8 mouse cellular contexts compared by ENCODE assay signal in the genomic region with DNA sequence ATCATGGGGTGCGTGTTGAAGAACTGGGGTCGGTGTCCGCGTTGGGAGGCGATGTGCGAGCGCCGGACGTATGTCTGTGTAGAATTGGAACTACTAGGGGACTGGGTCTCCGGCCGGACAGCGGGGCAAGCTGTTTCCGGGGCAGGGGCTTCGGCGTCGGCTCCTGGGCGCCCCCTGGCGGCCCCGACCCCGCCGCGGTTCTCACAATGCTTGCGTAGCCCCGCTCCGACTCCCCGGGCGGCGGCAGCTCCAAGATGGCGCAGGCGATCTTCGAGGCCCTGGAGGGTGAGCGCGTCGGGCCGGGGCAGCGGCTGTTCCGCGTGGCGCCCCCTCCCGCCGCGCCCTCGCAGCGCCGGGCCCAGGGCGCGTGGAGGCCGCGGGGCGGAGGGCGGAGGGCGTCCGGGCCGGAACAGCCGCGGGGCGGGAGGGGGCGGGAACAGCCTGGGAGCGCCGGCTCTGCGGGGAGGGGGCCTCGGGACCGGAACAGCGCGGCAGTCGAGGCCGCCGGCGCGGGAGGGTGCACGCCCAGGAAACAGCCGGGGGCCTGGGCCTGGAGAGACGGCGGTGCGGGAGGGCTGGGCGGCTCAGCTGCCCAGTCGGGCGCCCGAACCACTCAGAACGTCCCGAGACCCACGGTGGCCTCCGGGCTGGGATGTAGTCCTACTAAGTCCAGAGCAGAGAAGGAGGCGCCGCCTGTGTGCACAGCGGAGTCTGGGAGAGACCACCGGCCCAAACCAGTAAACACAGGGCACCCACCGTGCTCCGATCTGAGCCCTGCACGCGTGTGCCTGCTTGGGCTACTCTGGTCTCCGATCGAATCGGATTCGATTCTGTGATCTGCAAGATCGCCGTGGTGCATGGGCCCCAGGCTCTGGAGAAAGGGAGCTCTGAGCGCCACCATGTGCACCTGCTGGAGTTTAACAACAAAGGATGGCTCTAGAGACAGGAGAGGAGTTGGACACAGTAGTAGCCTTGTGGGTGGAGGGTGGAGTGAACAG. TPM values are rescaled to one million over a fixed set of nuclear protein-coding genes. Genes with fewer than 3 reads are reported as not detected.
A peak's percentile ranks its signal among the peaks of the same experiment; 100 is the strongest.
DNase-seq lines count a peak whose midpoint lies in the region; ATAC-seq lines count a peak whose summit lies in the region.

A gene (plus strand): TSS at position 180 of the 998 bp plus-strand sequence.
A gene (minus strand): TSS at position 320 of the 998 bp plus-strand sequence.

- peak within 1 kb of the TSS; percentile 99 for H3K27ac ChIP-seq in intestine, embryonic 16.5 days (ENCODE audit: low read length)
- H3K27ac ChIP-seq in midbrain, embryonic 11.5 days (ENCODE audit: low read depth, low read length), result peak within 1 kb of the TSS; percentile 93

- H3K4me3 ChIP-seq in intestine, embryonic 16.5 days (ENCODE audit: low read length), result peak within 1 kb of the TSS; percentile 65
- H3K4me3 ChIP-seq in midbrain, embryonic 11.5 days (ENCODE audit: low read depth, low read length), result peak within 1 kb of the TSS; percentile 42

- peak; percentile 97 for ATAC-seq in intestine, embryonic 16.5 days
- ATAC-seq in midbrain, embryonic 11.5 days (ENCODE audit: low FRiP score), result peak; percentile 95

- DNase-seq in adrenal gland, postnatal 10 days, result peak; percentile 94
- peak; percentile 95 for DNase-seq in embryo, embryonic 9.5 days (ENCODE audit: extremely low spot score)
- DNase-seq in gastrocnemius, postnatal 4 days (ENCODE audit: low spot score in 2 of 2), result peak; percentile 82 to 91
- peak; percentile 95 for DNase-seq in left cerebral cortex, postnatal 4 days
- peak; percentile 100 for DNase-seq in midbrain, embryonic 11.5 days (ENCODE audit: low spot score, missing footprints)
- peak; percentile 90 for DNase-seq in right cerebral cortex, postnatal 4 days
- peak; percentile 92 for DNase-seq in yolk sac, embryonic 10.5 days (ENCODE audit: low spot score)

- peak within 1 kb of the TSS; percentile 83 for H3K4me2 ChIP-seq in intestine, embryonic 16.5 days (ENCODE audit: low read depth, low read length)
- H3K4me2 ChIP-seq in midbrain, embryonic 11.5 days, result peak within 1 kb of the TSS; percentile 60

- H3K9me3 ChIP-seq in intestine, embryonic 16.5 days (ENCODE audit: control insufficient read depth, low read length), result no peaks in the 10 kb centered on the region
- no peaks in the 10 kb centered on the region for H3K9me3 ChIP-seq in midbrain, embryonic 11.5 days (ENCODE audit: control insufficient read depth, low read length)

- H3K27me3 ChIP-seq in intestine, embryonic 16.5 days (replicated peaks; ENCODE audit: control insufficient read depth, insufficient read depth, low read length), result no peaks in the 10 kb centered on the region
- no peaks in the 10 kb centered on the region for H3K27me3 ChIP-seq in midbrain, embryonic 11.5 days (ENCODE audit: control insufficient read depth, insufficient read depth, low read length)

- WGBS in intestine, embryonic 16.5 days, result under 1% methylated on average over 82 of the region's 98 CpGs
- under 1% methylated on average over 91 of the region's 98 CpGs for WGBS in midbrain, embryonic 11.5 days

- peak within 1 kb of the TSS; percentile 91 for H3K9ac ChIP-seq in intestine, embryonic 16.5 days (ENCODE audit: low read depth, low read length)
- peak within 1 kb of the TSS; percentile 81 for H3K9ac ChIP-seq in midbrain, embryonic 11.5 days (ENCODE audit: low read length)

- intact Hi-C loops in left cerebral cortex, postnatal 4 days (cut with DNase I), result loop anchor here (5.0 kb wide), 1 partner anchor 201 kb away; no protein-coding TSS in a partner anchor

- peaks cover 17% of the 10 kb centered on the region for H3K4me1 ChIP-seq in intestine, embryonic 16.5 days (ENCODE audit: control insufficient read depth, insufficient read depth, low read length)
- H3K4me1 ChIP-seq in midbrain, embryonic 11.5 days (ENCODE audit: control insufficient read depth, insufficient read depth, low read length), result peaks cover 10% of the 10 kb centered on the region

- H3K36me3 ChIP-seq in intestine, embryonic 16.5 days (ENCODE audit: control insufficient read depth, insufficient read depth, low read length), result no peaks in the 10 kb centered on the region
- H3K36me3 ChIP-seq in midbrain, embryonic 11.5 days (ENCODE audit: control insufficient read depth, insufficient read depth, low read length), result no peaks in the 10 kb centered on the region

RNA-seq across cellular contexts. Expression of the first gene that starts in this region (rescaled TPM):
- 1 to 10 TPM; 2.5 to 2.7 TPM for total RNA-seq in adrenal gland, postnatal 10 days (2021)
- 1 to 10 TPM; 2.5 to 2.6 TPM for total RNA-seq in gastrocnemius, postnatal 4 days (2021)
- polyA plus RNA-seq in intestine, embryonic 16.5 days (2015; fragmentation: Nextera tagmentation; extraction: Ambion mirVana), result 0.53 and 0.55 TPM in 2 replicates
- 10 to 100 TPM; 17.5 to 18.2 TPM for total RNA-seq in left cerebral cortex, postnatal 4 days (2021)
- 0.92 and 1.2 TPM in 2 replicates for polyA plus RNA-seq in midbrain, embryonic 11.5 days (2014; fragmentation: Nextera tagmentation; extraction: Ambion mirVana)

RNA-seq across cellular contexts. Expression of the second gene that starts in this region (rescaled TPM):
- not detected for total RNA-seq in adrenal gland, postnatal 10 days (2021)
- under 1 TPM; 0.60 to 0.83 TPM for total RNA-seq in gastrocnemius, postnatal 4 days (2021)
- not detected in 2 replicates for polyA plus RNA-seq in intestine, embryonic 16.5 days (2015; fragmentation: Nextera tagmentation; extraction: Ambion mirVana)
- not detected for total RNA-seq in left cerebral cortex, postnatal 4 days (2021)
- polyA plus RNA-seq in midbrain, embryonic 11.5 days (2014; fragmentation: Nextera tagmentation; extraction: Ambion mirVana), result 0.60 and 1.1 TPM in 2 replicates

Comparison
In these comparisons a context has a peak if more than half of its experiments do, and no peak if none do; other contexts are left out.
1. Peak in every context shown above with its lines: DNase-seq, ATAC-seq, H3K4me3 ChIP-seq and H3K27ac ChIP-seq.
2. RNA of the first gene that starts in this region (total RNA-seq): 17.5 to 18.2 TPM in left cerebral cortex, postnatal 4 days; 2.5 to 2.7 TPM in adrenal gland, postnatal 10 days and 2.5 to 2.6 TPM in gastrocnemius, postnatal 4 days; every median in the first group is over 4 times any median in the second.
3. Peak in ATAC-seq, H3K4me3 ChIP-seq, H3K27ac ChIP-seq, H3K9ac ChIP-seq and H3K4me2 ChIP-seq in intestine, embryonic 16.5 days; RNA of the genes that start here not detected or under 1 TPM.